Mouse (Mus musculus) olfactory bulb, adult 2 months (tissue): ENCODE results near the gene Topors. TPM values are rescaled to one million over a fixed set of nuclear protein-coding genes. Genes with fewer than 3 reads are reported as not detected.

ENCODE experiments used
- H3K27ac ChIP-seq: fragments of 200-500 bp; 2 replicates; pipeline ENCODE4 v1.5.1; 2012; ENCODE audit warnings: low read depth, low read length; ENCODE audit not compliant: insufficient read depth
- H3K4me1 ChIP-seq: fragments of 200-500 bp; 2 replicates; pipeline ENCODE4 v1.6.1; 2012; ENCODE audit warnings: low read length; ENCODE audit not compliant: control insufficient read depth, insufficient read depth
- H3K4me3 ChIP-seq: fragments of 200-500 bp; 2 replicates; pipeline ENCODE4 v1.5.1; 2012; ENCODE audit warnings: mild to moderate bottlenecking, low read depth, low read length, moderate library complexity; ENCODE audit not compliant: insufficient read depth
- CTCF ChIP-seq: fragments of 200-500 bp; IDR thresholded peaks from 2 replicates; pipeline ENCODE4 v1.5.1; 2012; ENCODE audit warnings: low read depth, mild to moderate bottlenecking, low read length, moderate library complexity; ENCODE audit not compliant: insufficient read depth
- POLR2A ChIP-seq: fragments of 200-500 bp; IDR thresholded peaks from 2 replicates; pipeline ENCODE4 v1.6.1; 2012; ENCODE audit warnings: mild to moderate bottlenecking, low read depth, low read length, moderate library complexity; ENCODE audit not compliant: insufficient read depth
- WGBS: fragments of 180-500 bp; shearing (Covaris S2); methylation state at CpG from one replicate; pipeline ENCODE4 v1.1.7; 2018; 5-methylcytosine and 5-hydroxymethylcytosine counted together
- polyA plus RNA-seq: library from polyadenylated mRNA; stranded (reverse); fragments of >200 nt; gene quantifications from 2 replicates; pipeline ENCODE4 v1.2.4, GENCODE M21; 2012; ENCODE audit warnings: low replicate concordance; ENCODE audit not compliant: missing spikeins, insufficient read depth, insufficient read length

The Topors gene
- polyA plus RNA-seq, 1 experiment, result not detected

DNA sequence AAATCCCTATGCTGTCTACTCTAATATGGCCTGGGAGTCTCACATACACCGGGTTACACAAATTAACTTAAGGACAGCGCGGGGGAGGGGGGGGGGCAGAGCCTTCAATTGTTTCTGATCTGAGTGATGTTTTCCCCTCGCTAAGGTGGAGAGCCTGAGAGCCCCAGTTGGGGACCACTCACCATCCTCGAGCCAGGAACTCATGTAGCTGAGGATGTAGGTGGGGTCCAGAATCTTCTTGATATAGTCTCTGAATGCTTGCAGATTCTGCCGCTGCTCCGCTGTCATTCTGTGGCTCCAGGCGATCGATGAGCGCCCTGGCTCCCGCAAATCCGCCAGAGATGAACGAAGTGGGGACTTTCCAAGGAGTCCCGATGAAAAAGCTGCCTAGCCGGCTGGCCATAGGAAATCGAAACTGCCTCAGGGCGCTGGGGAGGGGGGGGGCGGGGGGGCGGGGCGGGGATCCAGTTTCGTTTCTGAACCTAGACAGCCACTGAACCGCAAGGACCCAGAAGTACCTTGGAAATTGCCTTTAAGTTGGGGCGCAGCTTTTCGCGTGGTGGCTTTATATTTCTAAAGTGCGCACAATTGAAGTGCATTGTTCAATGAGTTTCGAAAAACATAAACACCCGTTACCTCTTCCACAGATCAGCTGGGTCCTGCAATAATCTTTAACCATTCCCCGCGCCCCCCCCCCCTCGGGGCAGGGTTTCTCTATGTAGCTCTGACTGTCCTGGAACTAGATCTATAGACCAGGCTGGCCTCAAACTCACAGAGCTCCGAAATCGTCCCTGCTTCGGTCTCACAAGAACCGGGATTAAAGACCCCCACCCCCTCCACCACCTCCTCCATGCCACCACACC, 30.0 kb downstream of the Topors start, which contains the start of gene Ddx58:
Gene Ddx58 (minus strand): TSS at position 420 of the 863 bp plus-strand sequence.
- Histone ChIP-seq H3K4me1 (peaks cover 9% of the 10 kb centered on the region), H3K27ac (no peak within 1 kb of the TSS), H3K4me3 (peak within 1 kb of the TSS; percentile 63)
- 4% methylated on average over 35 of the region's 35 CpGs for WGBS
- no peak for TF ChIP-seq CTCF
- TF ChIP-seq POLR2A, result no peak

GRCm38 (mm10) chr4:40238483-40239408, 30.9 kb downstream of the Topors start:
- peaks cover 9% of the 10 kb centered on the region for H3K4me1 ChIP-seq
- WGBS, result 4% methylated on average over 17 of the region's 17 CpGs
- peak overlapping the region; percentile 63 for H3K4me3 ChIP-seq
- TF ChIP-seq CTCF, result no peak
- no peak for TF ChIP-seq POLR2A
- no peak overlapping the region for H3K27ac ChIP-seq

DNA sequence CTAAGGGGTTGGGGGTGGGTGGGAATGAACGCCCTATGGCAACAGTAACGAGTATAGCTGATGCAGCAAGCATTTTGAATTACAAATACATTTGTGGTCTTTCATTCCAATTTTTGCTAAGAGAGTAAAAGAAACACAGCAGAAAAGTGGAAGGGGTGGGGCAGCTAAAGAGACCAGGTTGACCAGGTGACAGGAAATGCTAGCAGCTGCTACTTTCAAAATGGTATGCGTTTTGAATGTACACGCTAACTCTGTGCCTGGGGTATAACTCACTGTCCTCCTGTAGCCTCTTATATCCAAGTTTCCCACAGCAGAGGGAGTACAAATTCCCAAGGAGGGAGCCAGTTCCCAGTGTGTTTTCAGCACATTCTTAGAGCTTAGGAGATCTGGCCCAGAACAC, 32.8 kb downstream of the Topors start:
- TF ChIP-seq POLR2A, result no peak
- Histone ChIP-seq H3K4me1 (peaks cover 9% of the 10 kb centered on the region), H3K4me3 (no peak overlapping the region), H3K27ac (no peak overlapping the region)
- 78% methylated on average over 4 of the region's 4 CpGs for WGBS

DNA sequence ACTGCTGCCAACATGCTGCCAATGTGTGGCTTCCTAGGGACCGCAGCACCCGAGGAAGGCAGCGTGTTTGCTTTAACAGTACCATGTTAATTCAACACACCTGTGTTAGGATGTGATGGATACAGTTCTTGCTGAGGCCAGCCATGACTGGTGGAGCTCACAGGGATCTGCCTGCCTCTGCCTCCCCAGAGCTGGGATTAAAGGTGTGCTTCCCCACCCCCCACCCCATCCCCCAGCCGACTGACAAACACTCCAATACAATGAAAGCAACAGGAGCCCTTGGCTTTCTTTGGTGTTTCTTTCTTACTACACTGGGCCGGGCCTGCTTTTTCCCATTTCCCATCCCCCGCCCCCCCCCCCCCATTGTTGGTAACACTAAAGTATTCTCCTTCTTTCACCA, 35.4 kb downstream of the Topors start:
- TF ChIP-seq CTCF (no peak), POLR2A (no peak)
- WGBS, result 80% methylated on average over 6 of the region's 6 CpGs

GRCm38 (mm10) chr4:40233062-40233664, 36.5 kb downstream of the Topors start:
- 92% methylated on average over 7 of the region's 7 CpGs for WGBS
- Histone ChIP-seq H3K4me3 (no peak overlapping the region), H3K27ac (no peak overlapping the region), H3K4me1 (no peaks in the 10 kb centered on the region)
- TF ChIP-seq POLR2A (no peak), CTCF (no peak)

More for the DNA sequence above, 35.4 kb downstream of the Topors start:
- H3K4me3 ChIP-seq, result no peak overlapping the region
- H3K4me1 ChIP-seq, result peaks cover 5% of the 10 kb centered on the region
- no peak overlapping the region for H3K27ac ChIP-seq

- H3K27ac ChIP-seq, result no peak overlapping the region
- TF ChIP-seq POLR2A (no peak), CTCF (no peak)
- 94% methylated on average over 6 of the region's 6 CpGs for WGBS
- no peaks in the 10 kb centered on the region for H3K4me1 ChIP-seq
- no peak overlapping the region for H3K4me3 ChIP-seq
These were observed 39.9 kb downstream of the Topors start for GRCm38 (mm10) chr4:40229723-40230122.

DNA sequence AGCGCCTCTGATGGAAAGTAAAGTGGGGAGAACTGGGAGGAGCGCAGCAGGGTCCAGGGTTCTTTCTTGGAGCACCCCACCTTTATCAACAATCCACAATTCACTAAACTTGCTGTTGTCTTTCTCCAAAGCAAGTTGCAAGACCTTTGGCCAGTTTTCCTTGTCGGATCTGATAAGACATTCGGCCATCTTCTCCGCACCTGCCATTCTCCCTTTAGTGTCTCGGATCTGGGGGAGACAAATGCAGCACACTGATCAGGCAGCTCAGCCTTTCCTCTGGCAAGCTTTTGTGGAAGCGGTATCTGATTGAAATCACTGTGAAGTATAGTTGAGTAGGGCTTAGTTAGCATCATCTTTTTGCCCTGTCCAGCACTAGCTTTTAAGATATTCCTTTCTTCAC, 41.8 kb downstream of the Topors start:
- Histone ChIP-seq H3K4me1 (no peaks in the 10 kb centered on the region), H3K27ac (no peak overlapping the region), H3K4me3 (no peak overlapping the region)
- TF ChIP-seq POLR2A (no peak), CTCF (no peak)
- WGBS, result 94% methylated on average over 7 of the region's 7 CpGs

- Histone ChIP-seq H3K4me3 (no peak overlapping the region), H3K27ac (no peak overlapping the region), H3K4me1 (no peaks in the 10 kb centered on the region)
- 90% methylated on average over 11 of the region's 11 CpGs for WGBS
- TF ChIP-seq POLR2A (no peak), CTCF (no peak)
These were observed 42.5 kb downstream of the Topors start for GRCm38 (mm10) chr4:40227131-40227530.
